Mouse (Mus musculus): ENCODE data around the gene Uqcc2.

Uqcc2 gene

DNA sequence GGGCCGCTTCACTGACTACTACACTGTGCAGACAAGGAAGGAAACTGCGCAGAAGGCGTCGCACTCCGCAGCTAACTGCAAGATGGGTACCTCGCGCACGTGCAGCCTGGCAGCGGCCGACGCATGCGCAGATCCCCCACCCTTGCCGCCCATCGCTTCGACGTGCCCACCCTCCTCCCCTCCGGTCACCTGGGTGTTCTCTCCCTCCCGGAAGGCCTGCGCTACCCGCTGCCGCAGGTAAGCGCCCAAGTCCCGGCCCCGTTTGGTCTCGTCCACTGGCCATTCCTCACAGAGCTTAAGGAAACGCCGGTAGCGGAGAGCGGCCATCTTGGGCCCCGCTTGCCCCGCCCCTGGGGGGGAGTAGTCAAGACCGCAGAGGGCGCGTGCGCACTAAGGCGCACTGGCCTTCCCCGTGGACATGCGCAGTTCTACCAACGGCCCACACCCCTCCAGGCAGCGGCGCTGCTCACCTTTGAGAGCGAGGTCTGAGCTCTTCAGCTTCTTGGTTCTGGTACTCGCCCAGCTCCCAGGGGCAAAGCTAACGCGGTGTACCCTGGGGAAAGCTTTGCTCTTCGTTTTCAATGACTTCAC lies at the start of gene Uqcc2:
TSS of gene Uqcc2 (minus strand) at position 366 of the 591 bp plus-strand sequence.
- peak; percentile 98 for DNase-seq (ENCODE audit: low read depth, low spot score)

DNA sequence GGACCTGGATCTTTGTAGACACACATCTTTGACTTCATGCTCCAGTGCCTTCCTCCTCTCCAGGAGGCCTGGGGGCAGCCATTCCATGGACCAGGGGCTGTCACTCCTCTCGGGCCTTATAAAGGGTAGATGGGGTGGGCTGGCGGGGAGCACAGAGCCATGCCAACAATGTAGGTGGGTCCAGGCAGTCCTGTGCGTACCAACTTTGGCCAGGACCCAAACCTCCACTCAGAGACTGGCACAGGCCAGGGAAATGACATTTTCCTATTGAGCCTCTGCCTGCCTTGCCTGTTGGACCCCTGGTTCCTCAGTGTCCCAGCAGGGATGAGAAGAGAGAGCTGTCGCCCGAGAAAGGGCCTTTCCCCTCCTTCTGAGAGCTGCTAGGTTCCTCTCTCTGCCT lies 48.7 kb upstream of the Uqcc2 start:
- no peak for DNase-seq (ENCODE audit: low read depth, low spot score)

DNA sequence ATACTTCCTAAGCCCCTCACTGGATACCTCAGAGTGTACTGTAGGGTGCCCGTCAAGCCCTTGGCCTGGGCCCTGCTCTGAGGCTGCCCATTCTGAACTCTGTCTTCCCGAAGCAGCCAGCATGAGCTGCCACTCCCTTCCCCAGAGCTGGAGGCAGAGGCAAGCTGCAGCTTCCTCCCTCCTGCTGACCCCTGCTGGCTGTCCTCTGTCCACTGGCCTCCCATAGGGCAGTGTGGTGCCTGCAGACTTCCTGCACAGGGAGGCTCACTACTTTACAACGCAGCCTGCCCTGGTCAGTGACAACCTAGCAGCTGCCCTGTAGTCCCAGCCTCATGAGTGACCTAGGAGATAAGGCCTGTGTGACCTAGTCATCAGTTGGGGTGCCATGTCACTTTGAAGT lies 48.0 kb upstream of the Uqcc2 start:
- DNase-seq (ENCODE audit: low read depth, low spot score) = no peak

DNA sequence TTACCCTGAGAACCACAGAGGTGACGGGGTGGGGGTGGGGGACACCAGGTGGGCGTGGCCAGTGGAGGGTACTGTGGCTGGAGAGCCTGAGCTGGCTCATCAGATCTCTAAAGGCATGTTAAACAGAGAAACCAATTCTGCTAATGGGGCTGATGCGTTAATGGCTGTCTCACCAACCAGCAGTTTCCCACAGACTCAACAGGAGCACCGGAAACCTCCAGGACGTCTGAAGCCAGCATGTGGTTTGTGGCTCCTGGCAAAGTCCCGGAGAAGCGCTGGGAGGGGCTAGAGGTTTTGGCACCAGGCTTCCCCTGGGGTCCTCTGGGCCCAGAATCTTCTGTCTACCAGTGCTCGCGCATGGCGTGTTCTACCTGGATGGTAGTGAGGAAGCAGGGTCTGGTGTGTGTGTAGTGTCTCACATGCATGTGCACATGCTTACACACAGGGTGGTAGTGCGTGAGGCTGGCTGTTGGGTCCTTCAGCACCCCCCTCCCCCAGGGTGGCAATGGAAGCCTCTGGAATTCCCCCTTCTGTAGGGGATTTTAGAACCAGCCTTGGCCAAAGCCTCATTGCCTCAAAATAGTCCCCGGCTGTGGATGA lies 46.1 kb upstream of the Uqcc2 start:
- no peak for DNase-seq (ENCODE audit: low read depth, low spot score)

DNA sequence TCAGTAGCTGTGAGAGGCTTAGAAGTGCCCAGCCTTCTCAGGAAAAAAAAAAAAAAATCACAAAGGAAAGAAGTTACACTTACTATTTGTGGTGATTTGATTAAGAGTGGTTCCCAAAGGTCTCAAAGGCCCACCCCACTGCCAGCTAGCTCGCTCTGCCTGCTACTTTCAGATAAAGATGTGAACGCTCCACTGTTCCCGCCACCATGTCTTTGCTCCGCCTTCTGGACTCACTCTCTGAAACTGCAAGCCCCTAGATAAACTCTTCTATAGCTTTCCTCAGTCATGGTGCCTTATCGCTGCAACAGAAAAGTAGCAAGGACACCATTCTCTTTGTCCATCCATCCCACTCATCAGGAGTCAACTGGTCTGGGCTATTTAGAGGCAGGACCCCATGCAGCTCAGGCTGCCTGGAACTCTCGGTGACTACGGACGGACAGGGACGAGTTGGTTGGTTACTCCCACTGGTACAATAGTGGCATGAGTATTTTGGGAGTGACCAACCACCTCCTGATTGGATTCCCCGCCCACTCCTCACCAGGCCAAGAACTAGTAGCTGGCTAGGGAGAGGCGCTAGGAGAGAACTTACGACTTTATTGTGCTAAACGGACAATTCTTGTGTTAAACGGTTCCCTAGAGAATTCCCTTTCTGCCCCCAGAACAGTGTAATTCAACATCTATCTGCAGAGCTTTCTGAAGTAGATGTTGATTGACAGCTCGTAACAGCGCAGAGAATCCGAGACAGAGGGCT lies 44.9 kb upstream of the Uqcc2 start:
- no peak for DNase-seq (ENCODE audit: low read depth, low spot score)

DNA sequence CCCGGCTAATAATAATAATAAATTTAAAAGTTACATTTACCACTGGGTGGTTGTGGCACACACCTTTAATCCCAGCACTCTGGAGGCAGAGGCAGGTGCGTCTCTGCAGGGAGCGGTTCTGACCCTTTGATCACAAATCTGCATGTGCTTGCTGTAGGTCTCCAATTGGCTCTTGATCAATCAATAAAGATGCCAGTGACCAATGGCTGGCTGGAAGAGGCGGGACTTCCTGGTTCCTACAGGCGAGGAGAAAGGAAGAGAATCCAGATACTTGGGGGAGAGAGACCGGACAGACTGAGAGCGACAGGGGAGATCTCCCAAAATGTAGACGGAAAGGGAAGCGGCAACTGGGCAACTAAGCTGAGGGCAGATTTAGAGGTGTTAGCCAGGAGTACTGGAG lies 44.3 kb upstream of the Uqcc2 start:
- no peak for DNase-seq (ENCODE audit: low read depth, low spot score)

DNA sequence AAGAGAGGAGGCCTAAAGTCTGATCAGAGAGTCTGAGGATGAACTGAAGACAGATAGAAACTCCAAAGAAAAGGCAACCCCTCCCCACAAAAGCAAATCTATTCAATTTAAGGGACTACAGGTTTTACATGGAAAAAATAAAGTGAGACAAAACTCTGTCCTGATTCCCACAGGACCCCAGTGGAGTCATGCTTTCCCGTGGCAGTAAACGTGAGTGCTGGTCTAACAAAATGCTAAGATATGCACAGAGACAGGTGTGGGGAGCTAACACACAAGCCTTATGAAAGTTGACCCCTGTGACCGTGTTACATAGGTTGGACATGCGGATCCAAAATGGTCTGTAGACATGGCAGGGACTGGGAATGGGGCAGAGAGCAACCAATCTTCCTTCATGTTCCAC lies 43.0 kb upstream of the Uqcc2 start:
- DNase-seq (ENCODE audit: low read depth, low spot score) = no peak

DNA sequence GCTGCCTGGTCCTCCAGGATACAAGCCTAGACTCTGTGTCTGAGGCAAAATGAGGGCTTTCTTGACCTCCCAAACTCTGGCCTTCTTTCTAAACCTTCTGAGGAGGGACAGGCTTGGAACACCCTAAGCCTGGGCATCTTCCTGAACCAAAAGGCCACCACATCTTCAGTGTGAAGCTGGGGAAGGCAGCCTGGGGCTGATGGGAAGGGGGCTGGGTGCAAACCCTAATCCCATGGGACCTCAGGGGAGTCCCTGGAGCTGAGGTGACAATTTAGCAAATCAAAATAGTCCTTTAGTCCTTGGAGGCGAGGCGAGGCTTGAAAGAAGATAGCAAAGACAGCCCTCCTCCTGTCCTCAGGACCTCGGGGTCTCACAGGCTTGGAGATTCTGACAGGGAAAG lies 42.6 kb upstream of the Uqcc2 start:
- no peak for DNase-seq (ENCODE audit: low read depth, low spot score)

DNA sequence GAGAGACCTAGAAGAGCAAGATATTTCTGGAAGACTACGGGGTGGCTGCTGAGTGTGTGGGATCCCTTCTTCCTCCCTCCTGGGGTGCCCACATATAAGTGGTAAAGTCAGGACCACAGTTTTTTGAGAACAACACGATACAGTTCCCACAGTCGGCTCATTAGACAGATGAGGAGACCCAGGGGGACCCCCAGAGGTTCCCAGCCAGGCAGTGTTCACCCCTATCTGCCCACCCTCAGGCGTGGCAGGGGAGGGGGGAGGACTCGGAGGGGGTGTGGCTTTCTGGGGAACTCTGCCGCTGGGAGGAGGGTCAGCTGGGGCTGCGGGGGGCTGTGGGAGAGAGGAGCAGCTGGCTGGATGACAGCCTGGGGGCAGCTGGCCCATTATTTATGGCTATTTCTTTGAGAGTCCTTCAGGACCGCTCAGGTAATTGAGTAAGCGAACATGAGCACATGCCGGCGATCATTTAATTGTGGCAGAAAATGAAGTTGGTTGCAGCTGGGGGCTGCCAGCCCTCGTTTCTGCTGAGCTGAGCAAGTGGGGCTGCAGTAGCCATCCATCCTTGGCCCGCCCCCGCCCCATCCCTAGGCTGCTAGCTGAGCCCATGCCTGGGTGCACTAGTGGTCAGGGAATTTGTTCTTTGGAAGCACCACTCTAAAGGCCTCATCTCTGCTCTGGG lies 41.6 kb upstream of the Uqcc2 start:
- DNase-seq (ENCODE audit: low read depth, low spot score) = peak; percentile 71

DNA sequence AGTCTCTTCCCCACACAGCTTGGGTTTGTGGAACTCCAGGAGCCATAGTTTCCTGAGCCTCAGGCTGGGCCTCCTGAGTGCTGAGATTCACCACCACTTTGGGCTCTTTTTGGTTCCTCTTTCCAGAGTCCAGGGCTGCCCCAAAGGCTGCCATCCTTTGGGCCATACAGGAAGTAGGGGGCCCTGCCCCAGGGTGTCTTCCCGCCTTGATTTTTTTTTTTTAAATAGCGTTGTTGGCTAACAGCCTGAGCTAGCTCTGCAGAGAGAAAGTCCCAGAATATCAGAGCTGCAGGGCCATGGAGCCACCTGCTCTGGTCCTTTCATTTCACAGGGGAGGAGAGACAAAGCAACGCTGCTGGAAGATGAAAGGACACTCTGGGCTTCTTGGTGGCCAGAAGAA lies 40.0 kb upstream of the Uqcc2 start:
- no peak for DNase-seq (ENCODE audit: low read depth, low spot score)

DNA sequence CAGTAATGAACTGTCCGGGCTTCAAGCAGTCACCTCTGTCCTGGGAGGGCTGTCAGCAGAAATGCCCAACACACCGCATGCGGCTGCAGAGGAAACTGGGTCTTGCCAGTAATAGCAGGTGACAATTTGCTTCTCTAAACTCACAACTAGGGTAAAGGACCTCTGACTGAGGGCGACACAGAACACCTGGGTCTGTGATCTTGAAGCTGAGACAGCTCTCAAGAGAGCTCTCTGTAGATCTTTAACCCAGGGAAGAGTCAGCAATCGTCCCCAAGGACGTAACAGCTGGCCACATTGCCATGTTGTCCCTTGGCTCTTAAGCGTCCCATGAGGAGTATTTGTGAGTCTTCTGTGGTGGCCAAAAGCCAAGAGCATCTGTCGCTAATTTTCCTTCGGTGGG lies 38.7 kb upstream of the Uqcc2 start:
- no peak for DNase-seq (ENCODE audit: low read depth, low spot score)

DNA sequence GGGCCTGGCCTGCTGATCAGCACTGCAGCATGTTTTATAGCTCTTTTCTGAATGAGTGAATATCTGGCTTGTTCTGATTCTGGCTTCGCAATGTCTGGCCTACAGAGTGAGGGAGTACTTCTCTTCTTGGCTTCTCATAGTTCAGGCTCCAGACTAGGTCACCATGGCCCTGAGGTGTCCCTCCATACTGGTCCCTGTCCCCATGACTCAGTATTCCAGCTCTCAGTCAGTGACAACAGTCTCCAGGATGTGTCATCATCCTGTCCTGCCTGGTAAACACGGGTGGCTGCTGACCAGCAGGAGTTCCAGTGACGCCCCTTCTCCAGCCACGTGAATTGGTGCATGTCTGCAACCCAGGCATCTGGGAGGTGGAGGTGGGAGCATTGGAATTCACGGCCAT lies 37.4 kb upstream of the Uqcc2 start:
- no peak for DNase-seq (ENCODE audit: low read depth, low spot score)

DNA sequence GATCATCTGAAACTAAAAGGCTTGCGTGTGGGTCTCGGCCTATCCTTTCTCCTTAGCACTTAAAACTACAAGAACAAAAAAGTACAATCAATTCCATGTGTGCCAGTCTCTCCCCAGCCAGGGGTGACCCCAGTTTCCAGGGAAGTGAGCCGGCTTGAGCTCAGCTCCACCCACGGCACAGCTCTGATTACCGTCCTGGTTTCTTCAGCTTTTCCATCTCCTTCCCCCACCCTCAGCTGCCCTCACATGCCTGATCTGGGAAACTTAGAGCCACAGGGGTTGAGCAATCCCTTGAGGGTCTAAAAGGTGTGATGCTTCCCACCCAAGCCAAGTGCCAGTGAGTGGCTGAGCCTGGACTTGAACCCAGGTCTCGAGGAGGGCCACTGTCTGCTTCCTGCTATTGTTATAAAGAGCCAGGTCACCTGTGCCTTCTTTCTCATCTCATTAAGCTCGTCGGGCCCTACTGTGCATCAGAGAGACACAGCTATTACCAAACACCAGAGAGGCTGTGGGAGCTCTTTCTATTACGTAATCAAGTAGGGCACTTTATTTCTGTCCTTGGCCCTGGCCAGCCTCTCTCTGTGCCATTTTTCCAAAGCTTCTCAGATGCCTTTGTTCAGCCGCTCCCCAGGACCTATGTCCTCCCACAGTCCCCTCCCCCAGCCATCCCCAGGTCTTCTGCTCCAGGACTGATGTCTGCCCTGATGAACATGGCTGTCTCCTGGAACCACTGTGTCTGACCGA lies 36.4 kb upstream of the Uqcc2 start:
- no peak for DNase-seq (ENCODE audit: low read depth, low spot score)

DNA sequence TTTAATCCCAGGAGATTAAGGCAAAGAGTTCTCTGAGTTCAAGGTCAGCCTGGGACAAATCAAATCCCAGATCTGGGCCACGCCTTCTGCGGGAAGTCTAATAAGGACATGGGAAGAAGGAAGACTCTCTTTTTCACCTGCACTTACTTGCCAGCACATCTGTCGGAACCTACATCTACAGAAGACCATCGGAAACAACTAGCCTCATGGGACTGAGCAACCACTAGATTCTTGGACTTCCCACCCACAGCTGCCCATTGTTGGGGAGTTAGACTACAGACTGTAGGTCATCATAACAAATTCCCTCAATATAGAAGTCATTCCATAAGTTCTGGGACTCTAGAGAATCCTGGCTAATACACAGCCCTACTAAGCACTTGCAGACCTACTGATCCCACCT lies 34.9 kb upstream of the Uqcc2 start:
- no peak for DNase-seq (ENCODE audit: low read depth, low spot score)

DNA sequence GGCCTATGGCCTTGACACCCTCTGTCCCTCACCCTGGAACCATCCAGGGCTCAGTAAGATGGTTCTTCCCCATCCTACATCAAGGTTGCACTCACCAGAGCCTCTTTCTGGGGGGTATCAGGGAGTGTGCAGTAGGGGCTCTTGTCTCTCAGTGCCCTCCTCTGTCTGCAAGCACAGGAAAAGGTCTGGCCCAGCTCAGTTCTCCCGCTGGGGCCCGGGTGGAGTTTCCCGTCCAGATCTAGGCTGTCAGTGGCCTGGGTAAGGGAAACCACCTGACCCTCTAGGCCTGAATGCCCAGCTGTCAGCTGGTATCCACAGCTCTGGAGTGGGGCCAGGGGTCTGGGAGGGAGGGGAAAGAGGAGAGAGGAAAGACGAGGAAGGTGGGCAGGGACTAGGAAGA lies 33.8 kb upstream of the Uqcc2 start, which contains the start of gene Ip6k3:
TSS of gene Ip6k3 (minus strand) at position 251 of the 400 bp plus-strand sequence.
- no peak for DNase-seq (ENCODE audit: low read depth, low spot score)

DNA sequence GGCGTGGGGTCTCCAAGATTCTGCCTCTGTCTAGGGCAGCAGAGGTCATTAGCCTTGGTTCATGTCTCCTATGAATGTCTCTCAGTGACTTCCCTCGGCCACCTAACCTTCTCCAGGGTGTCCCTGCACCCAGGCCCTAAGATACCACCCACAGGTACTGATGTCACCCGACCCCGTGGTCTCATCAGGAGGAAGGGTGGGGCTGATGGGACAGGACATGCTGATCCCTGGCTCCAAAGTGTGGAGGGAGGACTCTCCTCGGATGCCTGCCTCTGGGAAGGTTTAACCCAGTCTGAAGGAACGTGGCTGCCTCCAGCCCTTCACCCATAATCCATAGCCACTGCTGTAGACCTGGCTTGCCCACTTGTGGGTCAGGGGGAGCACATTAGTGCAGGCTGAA lies 33.2 kb upstream of the Uqcc2 start:
- DNase-seq (ENCODE audit: low read depth, low spot score) = no peak

DNA sequence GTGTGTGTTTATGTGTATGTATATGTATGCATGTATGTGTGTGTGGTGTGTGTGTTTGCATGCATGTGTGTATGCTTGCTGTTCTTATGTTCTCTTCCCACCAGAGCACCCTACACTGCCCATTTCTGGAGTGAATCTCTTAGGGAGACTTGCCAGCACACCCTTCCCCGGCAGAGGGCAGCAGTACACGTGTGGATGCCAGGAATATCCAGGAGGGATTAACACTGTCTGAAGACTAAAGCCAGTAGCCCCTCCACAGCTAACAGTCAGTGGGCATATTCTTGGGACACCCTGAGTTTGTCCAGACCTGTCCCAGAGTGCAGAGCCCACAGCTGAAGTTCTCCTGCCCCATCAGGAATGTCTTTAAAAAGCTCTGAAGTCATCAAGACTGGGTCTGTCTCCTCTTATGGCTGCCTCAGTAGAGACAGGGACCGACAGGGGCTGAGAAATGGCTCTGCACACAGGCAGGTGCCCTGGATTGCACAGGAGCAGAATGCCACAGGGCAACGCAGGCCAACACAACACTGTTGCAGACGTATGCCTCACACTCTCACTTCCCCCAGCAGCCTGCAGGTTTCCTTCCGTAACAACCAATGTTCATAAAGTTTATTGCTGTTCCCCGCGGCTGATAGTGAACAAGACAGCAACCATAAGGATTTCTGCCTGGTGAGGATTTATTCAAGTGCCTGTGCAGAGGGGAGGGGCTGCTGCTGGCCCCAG lies 31.5 kb upstream of the Uqcc2 start:
- DNase-seq (ENCODE audit: low read depth, low spot score) = peak; percentile 45

DNA sequence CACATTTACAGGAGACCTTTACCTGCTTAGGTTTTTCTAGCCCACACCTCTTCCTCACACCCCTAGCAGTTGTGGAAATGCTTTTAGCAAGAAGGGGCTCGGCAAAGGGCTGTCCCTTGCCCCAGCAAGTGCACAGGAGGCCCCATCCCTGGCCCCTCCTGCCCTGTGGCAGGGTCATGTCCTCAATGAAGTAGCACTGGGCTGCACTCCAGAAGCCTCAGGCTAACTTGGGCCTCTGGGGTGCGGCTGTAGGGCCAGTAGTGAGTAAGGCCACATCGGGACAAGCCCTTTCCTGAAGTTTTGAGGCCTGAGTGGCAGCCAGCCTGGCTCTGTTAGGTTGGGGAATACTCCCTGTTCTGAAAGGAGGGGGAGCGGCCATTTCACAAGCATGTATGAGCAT lies 27.2 kb upstream of the Uqcc2 start:
- DNase-seq (ENCODE audit: low read depth, low spot score) = no peak

DNA sequence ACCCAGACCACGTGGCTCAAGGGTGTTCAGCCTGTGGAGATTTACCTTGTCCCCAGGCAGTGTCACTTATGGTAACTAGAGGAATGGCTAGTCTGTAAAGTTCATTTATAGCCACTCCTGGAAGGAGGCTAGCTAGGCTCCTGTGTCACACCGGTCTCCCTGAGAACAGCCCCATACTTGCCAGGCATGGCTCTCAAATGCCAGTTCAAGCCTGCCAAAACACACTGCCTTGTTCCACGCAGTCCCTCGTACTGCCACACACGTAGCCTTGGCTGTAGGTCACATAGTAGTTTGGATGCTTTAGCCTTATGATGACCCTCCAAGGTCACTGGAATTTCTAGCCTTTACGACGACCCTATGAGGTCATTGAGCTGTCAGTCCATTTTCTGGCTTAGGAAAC lies 25.5 kb upstream of the Uqcc2 start:
- no peak for DNase-seq (ENCODE audit: low read depth, low spot score)

DNA sequence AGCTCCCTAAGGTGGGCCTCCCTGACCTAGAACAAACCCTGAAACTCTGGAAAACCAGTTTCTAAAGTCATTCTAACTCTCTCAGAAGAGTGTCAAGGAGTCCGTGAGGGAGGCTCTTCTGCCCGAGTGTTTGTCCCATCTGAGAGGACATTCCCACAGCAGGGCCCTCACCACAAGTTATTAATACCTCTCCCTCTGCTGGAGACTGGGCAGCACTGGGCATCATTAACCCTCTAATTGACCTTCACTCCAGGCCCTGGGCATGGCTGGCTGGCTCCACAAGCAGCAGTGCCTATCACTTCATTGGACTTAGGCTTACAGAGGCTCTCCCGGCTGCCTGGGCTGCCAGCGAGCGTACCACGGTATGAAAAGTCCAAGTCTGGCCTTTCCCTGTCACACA lies 24.7 kb upstream of the Uqcc2 start:
- no peak for DNase-seq (ENCODE audit: low read depth, low spot score)

DNA sequence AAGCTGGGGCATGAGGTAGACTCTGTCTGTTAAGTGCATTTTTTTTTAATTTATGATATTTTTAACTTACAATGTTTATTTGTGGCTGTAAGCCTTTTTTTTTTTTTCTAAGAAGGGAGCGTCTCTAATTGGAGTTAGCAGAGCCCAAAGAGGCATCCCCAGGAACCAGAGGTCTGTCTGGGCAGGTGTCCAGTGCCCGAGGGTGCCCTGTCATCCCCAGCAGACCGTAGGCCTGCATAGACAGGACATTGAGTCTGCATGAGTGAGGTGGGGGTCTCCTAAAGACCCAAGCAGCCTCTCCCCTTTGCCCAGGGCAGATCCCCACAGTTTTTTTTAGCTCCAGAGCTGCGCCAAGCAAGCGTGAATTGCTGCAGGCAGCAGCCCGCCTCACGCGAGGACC lies 22.0 kb upstream of the Uqcc2 start:
- DNase-seq (ENCODE audit: low read depth, low spot score) = no peak

Data from mesoderm, embryonic 11.5 days (tissue).